7 mouse cellular contexts compared by ENCODE assay signal in genomic region chr5:92997428-92998120, GRCm38 (mm10). TPM values are rescaled to one million over a fixed set of nuclear protein-coding genes. Genes with fewer than 3 reads are reported as not detected.
DNase-seq lines count a peak whose midpoint lies in the region; ATAC-seq lines count a peak whose summit lies in the region.

No protein-coding gene starts in this region.

- intact Hi-C loops in left cerebral cortex, postnatal 14 days (cut with DNase I) = loop anchor here (5.0 kb wide), 1 partner anchor 95 kb away; the partner anchor contains the start of gene Sept11

- H3K9ac ChIP-seq in embryonic facial prominence, embryonic 15.5 days = no peak overlapping the region
- H3K9ac ChIP-seq in hindbrain, embryonic 15.5 days = no peak overlapping the region
- no peak overlapping the region for H3K9ac ChIP-seq in liver, embryonic 12.5 days

- H3K4me2 ChIP-seq in embryonic facial prominence, embryonic 15.5 days (replicated peaks) = no peak overlapping the region
- H3K4me2 ChIP-seq in hindbrain, embryonic 15.5 days = no peak overlapping the region
- H3K4me2 ChIP-seq in liver, embryonic 12.5 days = no peak overlapping the region

- H3K27ac ChIP-seq in embryonic facial prominence, embryonic 15.5 days (replicated peaks) = peak overlapping the region; percentile 93
- H3K27ac ChIP-seq in hindbrain, embryonic 15.5 days (replicated peaks) = 0 out of 2 replicates have a peak overlapping the region, but pooled peaks have one; percentile 14
- peak overlapping the region; percentile 67 for H3K27ac ChIP-seq in liver, embryonic 12.5 days

- H3K36me3 ChIP-seq in embryonic facial prominence, embryonic 15.5 days = no peaks in the 10 kb centered on the region
- H3K36me3 ChIP-seq in hindbrain, embryonic 15.5 days = no peaks in the 10 kb centered on the region
- H3K36me3 ChIP-seq in liver, embryonic 12.5 days = no peaks in the 10 kb centered on the region

- no peaks in the 10 kb centered on the region for H3K9me3 ChIP-seq in embryonic facial prominence, embryonic 15.5 days (replicated peaks)
- H3K9me3 ChIP-seq in hindbrain, embryonic 15.5 days = no peaks in the 10 kb centered on the region
- no peaks in the 10 kb centered on the region for H3K9me3 ChIP-seq in liver, embryonic 12.5 days (replicated peaks)

- DNase-seq in brain, adult 2 months (ENCODE audit: low read depth, low spot score) = peak; percentile 33
- no peak for DNase-seq in testis, postnatal 14 days (ENCODE audit: low spot score)
- no peak for DNase-seq in adrenal gland, postnatal 10 days
- DNase-seq in left cerebral cortex, postnatal 14 days (ENCODE audit: low spot score in 2 of 2) = no peak

- H3K4me3 ChIP-seq in embryonic facial prominence, embryonic 15.5 days (replicated peaks) = no peak overlapping the region
- no peak overlapping the region for H3K4me3 ChIP-seq in hindbrain, embryonic 15.5 days
- no peak overlapping the region for H3K4me3 ChIP-seq in liver, embryonic 12.5 days

- H3K27me3 ChIP-seq in embryonic facial prominence, embryonic 15.5 days = no peaks in the 10 kb centered on the region
- no peaks in the 10 kb centered on the region for H3K27me3 ChIP-seq in hindbrain, embryonic 15.5 days
- no peaks in the 10 kb centered on the region for H3K27me3 ChIP-seq in liver, embryonic 12.5 days (replicated peaks)

- peaks cover 38% of the 10 kb centered on the region for H3K4me1 ChIP-seq in embryonic facial prominence, embryonic 15.5 days
- H3K4me1 ChIP-seq in hindbrain, embryonic 15.5 days (replicated peaks) = no peaks in the 10 kb centered on the region
- H3K4me1 ChIP-seq in liver, embryonic 12.5 days = 0 out of 2 replicates have a peak, but pooled peaks cover 5% of the 10 kb centered on the region

- peak; percentile 88 for ATAC-seq in embryonic facial prominence, embryonic 15.5 days (ENCODE audit: insufficient number of reproducible peaks, low FRiP score, low TSS enrichment, low read depth)
- 0 out of 2 replicates have a peak, but pooled peaks have one; percentile 45 for ATAC-seq in hindbrain, embryonic 15.5 days (ENCODE audit: low FRiP score, low read depth)
- ATAC-seq in liver, embryonic 12.5 days = peak; percentile 69

- WGBS in embryonic facial prominence, embryonic 15.5 days = 15% methylated on average over 5 of the region's 5 CpGs
- 52% methylated on average over 5 of the region's 5 CpGs for WGBS in hindbrain, embryonic 15.5 days
- 41% methylated on average over 5 of the region's 5 CpGs for WGBS in liver, embryonic 12.5 days (ENCODE audit: insufficient replicate concordance)

RNA-seq across cellular contexts. Expression of gene Sowahb, which starts 47.2 kb away (rescaled TPM):
- 0.46 and 0.68 TPM in 2 replicates for polyA plus RNA-seq in embryonic facial prominence, embryonic 15.5 days (2015; fragmentation: Nextera tagmentation; extraction: Ambion mirVana)
- 0.07 TPM in 1 of 2 replicates, not detected in the other for polyA plus RNA-seq in hindbrain, embryonic 15.5 days (2015; fragmentation: Nextera tagmentation; extraction: Ambion mirVana)
- polyA plus RNA-seq in liver, embryonic 12.5 days (2016; fragmentation: Nextera tagmentation; extraction: Ambion mirVana) = 0.36 and 0.50 TPM in 2 replicates
- total RNA-seq in adrenal gland, postnatal 10 days (2021) = 1 to 10 TPM in 1 of 2 experiments, under 1 TPM in 1; 0.48 to 1.4 TPM
- 1 to 10 TPM; 5.2 to 6.8 TPM for total RNA-seq in left cerebral cortex, postnatal 14 days (2021)

Comparison
In these comparisons a context has a peak if more than half of its experiments do, and no peak if none do; other contexts are left out.
1. H3K27ac ChIP-seq: peak in every context shown above with its lines; median percentile 93 in embryonic facial prominence, embryonic 15.5 days; 67 in liver, embryonic 12.5 days; 14 in hindbrain, embryonic 15.5 days.